Mouse (Mus musculus): ENCODE measurements around the gene Kidins220. TPM values are rescaled to one million over a fixed set of nuclear protein-coding genes. Genes with fewer than 3 reads are reported as not detected.

Kidins220 gene
- polyA plus RNA-seq, 1 experiment from 2014 or later = 41.5 TPM

DNA sequence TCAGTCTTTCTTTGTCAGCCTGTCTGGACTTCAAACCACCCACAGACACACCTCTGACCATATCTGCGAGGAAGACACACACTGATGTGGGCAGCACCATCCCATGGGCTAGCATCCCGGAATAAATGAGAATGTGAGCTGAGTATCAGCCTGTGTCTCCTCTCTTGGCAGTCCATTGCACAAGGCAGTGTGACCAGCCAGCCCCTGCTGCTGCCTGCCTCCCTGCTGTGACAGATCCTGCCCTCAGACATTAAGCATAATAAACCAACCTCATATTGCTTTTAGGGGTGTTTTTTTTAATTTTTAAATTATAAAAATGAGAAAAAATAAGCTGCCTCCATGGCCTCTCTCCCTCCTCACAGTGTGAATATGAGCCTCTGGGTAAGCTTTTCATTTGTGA lies 8.7 kb upstream of the Kidins220 start:
- no peaks in the 10 kb centered on the region for H3K27me3 ChIP-seq (ENCODE audit: control insufficient read depth, insufficient read depth, low read length)
- H3K9me3 ChIP-seq (ENCODE audit: control insufficient read depth, low read depth, low read length) = no peaks in the 10 kb centered on the region
- no peak overlapping the region for H3K4me3 ChIP-seq (ENCODE audit: low read depth, low read length)
- 89% methylated on average over 2 of the region's 2 CpGs for WGBS
- H3K36me3 ChIP-seq (ENCODE audit: control insufficient read depth, insufficient read depth, low read length) = no peaks in the 10 kb centered on the region
- no peak overlapping the region for H3K9ac ChIP-seq (replicated peaks; ENCODE audit: low read depth, low read length)
- no peaks in the 10 kb centered on the region for H3K4me1 ChIP-seq (ENCODE audit: control insufficient read depth, insufficient read depth, low read length)
- no peak overlapping the region for H3K4me2 ChIP-seq (replicated peaks; ENCODE audit: low read depth, low read length)
- no peak overlapping the region for H3K27ac ChIP-seq (ENCODE audit: low read length)
- no peak for ATAC-seq (ENCODE audit: insufficient number of reproducible peaks, insufficient read depth, low FRiP score, low read depth)

- Histone ChIP-seq H3K9ac (replicated peaks; ENCODE audit: low read depth, low read length) (no peak overlapping the region), H3K27me3 (ENCODE audit: control insufficient read depth, insufficient read depth, low read length) (no peaks in the 10 kb centered on the region), H3K4me3 (ENCODE audit: low read depth, low read length) (no peak overlapping the region), H3K27ac (ENCODE audit: low read length) (no peak overlapping the region), H3K4me2 (replicated peaks; ENCODE audit: low read depth, low read length) (no peak overlapping the region), H3K9me3 (ENCODE audit: control insufficient read depth, low read depth, low read length) (no peaks in the 10 kb centered on the region), H3K36me3 (ENCODE audit: control insufficient read depth, insufficient read depth, low read length) (no peaks in the 10 kb centered on the region), H3K4me1 (ENCODE audit: control insufficient read depth, insufficient read depth, low read length) (no peaks in the 10 kb centered on the region)
- WGBS = 83% methylated on average over 5 of the region's 5 CpGs
- no peak for ATAC-seq (ENCODE audit: insufficient number of reproducible peaks, insufficient read depth, low FRiP score, low read depth)
Measured at GRCm38 (mm10) chr12:24971490-24972200, 3.1 kb upstream of the Kidins220 start.

GRCm38 (mm10) chr12:24972371-24973350 lies 2.1 kb upstream of the Kidins220 start:
- ATAC-seq (ENCODE audit: insufficient number of reproducible peaks, insufficient read depth, low FRiP score, low read depth) = no peak
- Histone ChIP-seq H3K9ac (replicated peaks; ENCODE audit: low read depth, low read length) (no peak overlapping the region), H3K36me3 (ENCODE audit: control insufficient read depth, insufficient read depth, low read length) (0 out of 2 replicates have a peak, but pooled peaks cover 6% of the 10 kb centered on the region), H3K4me2 (replicated peaks; ENCODE audit: low read depth, low read length) (no peak overlapping the region), H3K27me3 (ENCODE audit: control insufficient read depth, insufficient read depth, low read length) (no peaks in the 10 kb centered on the region), H3K9me3 (ENCODE audit: control insufficient read depth, low read depth, low read length) (no peaks in the 10 kb centered on the region), H3K4me1 (ENCODE audit: control insufficient read depth, insufficient read depth, low read length) (no peaks in the 10 kb centered on the region), H3K27ac (ENCODE audit: low read length) (no peak overlapping the region), H3K4me3 (ENCODE audit: low read depth, low read length) (no peak overlapping the region)
- WGBS = 74% methylated on average over 8 of the region's 8 CpGs

- 0 out of 2 replicates have a peak, but pooled peaks cover 6% of the 10 kb centered on the region for H3K36me3 ChIP-seq (ENCODE audit: control insufficient read depth, insufficient read depth, low read length)
- H3K4me2 ChIP-seq (replicated peaks; ENCODE audit: low read depth, low read length) = no peak overlapping the region
- no peaks in the 10 kb centered on the region for H3K4me1 ChIP-seq (ENCODE audit: control insufficient read depth, insufficient read depth, low read length)
- ATAC-seq (ENCODE audit: insufficient number of reproducible peaks, insufficient read depth, low FRiP score, low read depth) = no peak
- H3K9me3 ChIP-seq (ENCODE audit: control insufficient read depth, low read depth, low read length) = no peaks in the 10 kb centered on the region
- no peak overlapping the region for H3K9ac ChIP-seq (replicated peaks; ENCODE audit: low read depth, low read length)
- H3K27me3 ChIP-seq (ENCODE audit: control insufficient read depth, insufficient read depth, low read length) = no peaks in the 10 kb centered on the region
- 59% methylated on average over 5 of the region's 5 CpGs for WGBS
- H3K4me3 ChIP-seq (ENCODE audit: low read depth, low read length) = no peak overlapping the region
- no peak overlapping the region for H3K27ac ChIP-seq (ENCODE audit: low read length)
Measured at GRCm38 (mm10) chr12:24973586-24973985, 1.1 kb upstream of the Kidins220 start.

- Histone ChIP-seq H3K36me3 (ENCODE audit: control insufficient read depth, insufficient read depth, low read length) (0 out of 2 replicates have a peak, but pooled peaks cover 6% of the 10 kb centered on the region), H3K9ac (replicated peaks; ENCODE audit: low read depth, low read length) (peak overlapping the region; percentile 57), H3K27ac (ENCODE audit: low read length) (peak overlapping the region; percentile 85), H3K27me3 (ENCODE audit: control insufficient read depth, insufficient read depth, low read length) (no peaks in the 10 kb centered on the region), H3K4me1 (ENCODE audit: control insufficient read depth, insufficient read depth, low read length) (no peaks in the 10 kb centered on the region), H3K4me3 (ENCODE audit: low read depth, low read length) (peak overlapping the region; percentile 78), H3K4me2 (replicated peaks; ENCODE audit: low read depth, low read length) (peak overlapping the region; percentile 49), H3K9me3 (ENCODE audit: control insufficient read depth, low read depth, low read length) (no peaks in the 10 kb centered on the region)
- WGBS = 2% methylated on average over 27 of the region's 31 CpGs
- peak; percentile 64 for ATAC-seq (ENCODE audit: insufficient number of reproducible peaks, insufficient read depth, low FRiP score, low read depth)
Measured at GRCm38 (mm10) chr12:24975115-24975733, 499 bp downstream of the Kidins220 start.

DNA sequence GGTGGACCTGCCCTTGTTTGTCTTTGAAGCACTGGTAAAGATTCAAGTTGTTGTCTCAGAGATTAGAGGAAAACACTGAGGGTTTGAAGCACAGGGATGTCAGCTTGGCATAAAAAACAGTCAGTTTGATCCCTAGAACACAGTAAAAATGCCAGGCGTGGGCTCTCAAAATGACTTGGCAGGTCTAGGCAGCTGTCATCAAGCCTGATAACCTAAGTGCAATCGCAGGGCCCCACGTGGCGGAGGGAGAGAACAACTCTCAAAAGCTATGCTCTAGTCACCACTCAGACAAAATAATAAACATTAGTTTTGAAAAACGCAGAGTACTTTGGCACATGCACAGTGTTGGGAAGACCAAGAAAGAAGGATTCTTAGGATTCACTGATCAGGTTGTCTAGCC lies 10.5 kb downstream of the Kidins220 start:
- no peak for ATAC-seq (ENCODE audit: insufficient number of reproducible peaks, insufficient read depth, low FRiP score, low read depth)
- H3K4me3 ChIP-seq (ENCODE audit: low read depth, low read length) = no peak overlapping the region
- H3K27me3 ChIP-seq (ENCODE audit: control insufficient read depth, insufficient read depth, low read length) = no peaks in the 10 kb centered on the region
- peaks cover 12% of the 10 kb centered on the region for H3K36me3 ChIP-seq (ENCODE audit: control insufficient read depth, insufficient read depth, low read length)
- H3K27ac ChIP-seq (ENCODE audit: low read length) = no peak overlapping the region
- H3K9ac ChIP-seq (replicated peaks; ENCODE audit: low read depth, low read length) = no peak overlapping the region
- no peak overlapping the region for H3K4me2 ChIP-seq (replicated peaks; ENCODE audit: low read depth, low read length)
- WGBS = 72% methylated on average over 5 of the region's 5 CpGs
- no peaks in the 10 kb centered on the region for H3K4me1 ChIP-seq (ENCODE audit: control insufficient read depth, insufficient read depth, low read length)
- no peaks in the 10 kb centered on the region for H3K9me3 ChIP-seq (ENCODE audit: control insufficient read depth, low read depth, low read length)

DNA sequence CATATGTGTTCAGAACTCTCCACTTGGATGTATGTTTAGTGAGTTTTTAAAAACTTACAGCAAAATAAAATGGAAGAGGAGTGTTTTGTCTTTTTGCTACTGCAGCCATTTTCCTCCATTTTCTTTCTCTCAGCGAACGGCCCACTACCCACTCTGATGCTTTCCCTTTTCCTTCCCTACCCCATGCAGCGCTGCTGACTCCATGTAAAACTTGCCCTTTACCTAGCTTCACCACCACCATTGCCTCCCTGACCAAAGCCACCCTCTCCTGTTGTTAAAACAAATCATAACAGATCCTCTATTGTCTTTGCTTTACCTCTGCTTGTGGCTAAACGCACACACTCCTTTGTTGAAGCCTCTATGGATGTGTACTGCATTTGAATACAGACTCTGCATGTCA lies 20.6 kb downstream of the Kidins220 start:
- no peaks in the 10 kb centered on the region for H3K4me1 ChIP-seq (ENCODE audit: control insufficient read depth, insufficient read depth, low read length)
- no peak overlapping the region for H3K9ac ChIP-seq (replicated peaks; ENCODE audit: low read depth, low read length)
- no peak overlapping the region for H3K27ac ChIP-seq (ENCODE audit: low read length)
- H3K27me3 ChIP-seq (ENCODE audit: control insufficient read depth, insufficient read depth, low read length) = no peaks in the 10 kb centered on the region
- peaks cover 59% of the 10 kb centered on the region for H3K36me3 ChIP-seq (ENCODE audit: control insufficient read depth, insufficient read depth, low read length)
- no peak for ATAC-seq (ENCODE audit: insufficient number of reproducible peaks, insufficient read depth, low FRiP score, low read depth)
- H3K4me3 ChIP-seq (ENCODE audit: low read depth, low read length) = no peak overlapping the region
- no peaks in the 10 kb centered on the region for H3K9me3 ChIP-seq (ENCODE audit: control insufficient read depth, low read depth, low read length)
- 92% methylated on average over 4 of the region's 4 CpGs for WGBS
- H3K4me2 ChIP-seq (replicated peaks; ENCODE audit: low read depth, low read length) = no peak overlapping the region

DNA sequence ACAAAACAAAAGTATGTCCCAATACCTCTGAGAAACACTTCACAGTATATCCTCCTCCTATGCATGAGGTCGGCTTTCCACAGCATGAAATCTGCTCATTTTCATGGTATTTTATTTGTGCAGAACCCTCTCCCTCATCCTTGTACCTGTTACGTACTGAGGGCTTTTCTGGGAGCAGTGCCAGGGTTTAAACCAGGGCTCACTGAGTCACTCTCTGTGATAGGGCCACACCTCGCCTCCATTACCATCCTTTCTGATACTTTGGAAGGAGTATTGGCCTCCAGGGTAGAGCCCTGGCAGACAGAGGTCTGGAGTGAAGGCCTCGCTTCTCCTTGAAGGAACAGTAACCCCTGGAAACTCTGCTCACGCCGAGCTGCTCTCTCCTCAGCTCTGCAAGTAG lies 30.6 kb downstream of the Kidins220 start:
- H3K4me3 ChIP-seq (ENCODE audit: low read depth, low read length) = no peak overlapping the region
- no peak overlapping the region for H3K9ac ChIP-seq (replicated peaks; ENCODE audit: low read depth, low read length)
- H3K9me3 ChIP-seq (ENCODE audit: control insufficient read depth, low read depth, low read length) = no peaks in the 10 kb centered on the region
- H3K36me3 ChIP-seq (ENCODE audit: control insufficient read depth, insufficient read depth, low read length) = peaks cover 53% of the 10 kb centered on the region
- H3K4me2 ChIP-seq (replicated peaks; ENCODE audit: low read depth, low read length) = no peak overlapping the region
- no peaks in the 10 kb centered on the region for H3K4me1 ChIP-seq (ENCODE audit: control insufficient read depth, insufficient read depth, low read length)
- WGBS = 68% methylated on average over 6 of the region's 6 CpGs
- H3K27ac ChIP-seq (ENCODE audit: low read length) = no peak overlapping the region
- no peak for ATAC-seq (ENCODE audit: insufficient number of reproducible peaks, insufficient read depth, low FRiP score, low read depth)
- no peaks in the 10 kb centered on the region for H3K27me3 ChIP-seq (ENCODE audit: control insufficient read depth, insufficient read depth, low read length)
